Mouse (Mus musculus): Measurements from ENCODE around the gene C4b.
"Not testable (repeated sequence)": the region's sequence is repeated elsewhere in the genome, so short reads cannot be mapped to it uniquely, and the experiment has no call there.

- not testable (repeated sequence) for TF ChIP-seq CTCF, EP300 (IDR thresholded peaks at IDR 0.05; ENCODE audit: low read depth)
Observed at GRCm38 (mm10) chr17:34715451-34715850, 28.2 kb downstream of the C4b start.
